Mouse (Mus musculus) testis, adult 2 months (tissue): ENCODE data around the gene Vmp1. TPM values are rescaled to one million over a fixed set of nuclear protein-coding genes. Genes with fewer than 3 reads are reported as not detected.

ENCODE experiments used
- H3K27ac ChIP-seq: fragments of 200-500 bp; 2 replicates; pipeline ENCODE4 v1.5.1; 2012; ENCODE audit warnings: low read depth, low read length; ENCODE audit not compliant: control insufficient read depth, insufficient read depth
- H3K27me3 ChIP-seq: fragments of 200-500 bp; 2 replicates; pipeline ENCODE4 v1.6.1; 2012; ENCODE audit warnings: mild to moderate bottlenecking, low read length, moderate library complexity; ENCODE audit not compliant: control insufficient read depth, insufficient read depth
- H3K36me3 ChIP-seq: fragments of 200-500 bp; 2 replicates; pipeline ENCODE4 v1.6.1; 2012; ENCODE audit warnings: mild to moderate bottlenecking, low read length; ENCODE audit not compliant: control insufficient read depth, insufficient read depth
- H3K4me1 ChIP-seq: fragments of 200-500 bp; 2 replicates; pipeline ENCODE4 v1.6.1; 2012; ENCODE audit warnings: low read length; ENCODE audit not compliant: control insufficient read depth, insufficient read depth
- H3K4me3 ChIP-seq: fragments of 200-500 bp; 2 replicates; pipeline ENCODE4 v1.5.1; 2012; ENCODE audit warnings: low read depth, mild to moderate bottlenecking, low read length, moderate library complexity, mixed read lengths; ENCODE audit not compliant: control insufficient read depth
- CTCF ChIP-seq: fragments of 200-500 bp; IDR thresholded peaks from 2 replicates; pipeline ENCODE4 v1.5.1; 2012; ENCODE audit warnings: low read depth, mild to moderate bottlenecking, inconsistent platforms, low read length, moderate library complexity; ENCODE audit not compliant: control insufficient read depth, insufficient read depth, insufficient replicate concordance
- POLR2A ChIP-seq: fragments of 200-500 bp; IDR thresholded peaks from 2 replicates; pipeline ENCODE4 v1.6.1; 2012; ENCODE audit warnings: low read depth, mild to moderate bottlenecking, inconsistent platforms, low read length, moderate library complexity; ENCODE audit not compliant: control insufficient read depth
- polyA plus RNA-seq: library from polyadenylated mRNA; depleted of rRNA; stranded (reverse); fragments of >200 nt; gene quantifications from 2 replicates; pipeline ENCODE4 v1.2.3, GENCODE M21; 2012; rRNA removed

Gene Vmp1
- polyA plus RNA-seq, 1 experiment, result 19.0 TPM

- H3K27ac ChIP-seq, result no peak overlapping the region
- no peak overlapping the region for H3K4me3 ChIP-seq
- TF ChIP-seq POLR2A (no peak), CTCF (no peak)
- no peaks in the 10 kb centered on the region for H3K27me3 ChIP-seq
- H3K36me3 ChIP-seq, result peaks cover 1% of the 10 kb centered on the region; the same call in 1 of the 2 replicates
- H3K4me1 ChIP-seq, result peaks cover under 1% of the 10 kb centered on the region; the same call in 1 of the 2 replicates
Observed at GRCm38 (mm10) chr11:86538786-86539185, 144.8 kb downstream of the Vmp1 start.

DNA sequence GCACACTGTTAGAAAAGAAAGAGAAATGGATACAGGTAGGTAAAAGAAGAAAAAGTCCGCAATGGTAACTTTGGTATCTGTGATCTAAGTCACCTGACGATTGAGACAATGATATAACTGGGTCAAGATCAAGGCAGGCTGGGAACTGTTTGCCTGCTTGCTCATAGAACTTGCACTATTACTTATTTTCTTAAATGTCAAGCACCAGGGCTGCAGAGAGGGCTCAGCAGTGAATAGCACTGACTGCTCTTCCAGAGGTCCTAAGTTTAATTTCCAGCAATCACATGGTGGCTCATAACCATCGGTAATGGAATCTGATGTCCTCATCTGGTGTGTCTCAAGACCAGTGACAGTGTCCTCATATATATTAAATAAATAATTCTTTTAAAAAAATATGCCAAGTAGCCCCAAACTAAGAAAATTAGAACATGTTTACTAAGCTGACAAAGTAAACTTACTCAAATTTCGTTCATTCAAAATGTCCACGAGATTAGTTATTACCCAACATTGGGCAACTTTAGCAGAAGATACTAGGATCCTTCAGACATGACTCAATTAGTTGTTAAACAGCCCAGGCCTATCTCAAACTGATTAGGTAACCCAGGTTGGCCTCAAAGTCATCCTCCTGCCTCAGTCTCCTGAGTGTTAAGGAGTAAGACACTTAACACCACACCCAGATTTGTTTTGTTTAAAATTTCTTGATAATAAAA, 149.3 kb downstream of the Vmp1 start:
- H3K4me1 ChIP-seq, result no peaks in the 10 kb centered on the region
- H3K27ac ChIP-seq, result no peak overlapping the region
- no peaks in the 10 kb centered on the region for H3K27me3 ChIP-seq
- H3K36me3 ChIP-seq, result peaks cover 1% of the 10 kb centered on the region; the same call in 1 of the 2 replicates
- no peak overlapping the region for H3K4me3 ChIP-seq
- no peak for TF ChIP-seq POLR2A
- TF ChIP-seq CTCF, result no peak

Other genes starting within 250 kb of the Vmp1 start
- gene Rnft1, start 199.2 kb downstream of the Vmp1 start, polyA plus RNA-seq, result 24.6 and 25.1 TPM in 2 replicates
- 4.1 and 4.4 TPM in 2 replicates for gene Rps6kb1, start 139.0 kb downstream of the Vmp1 start, polyA plus RNA-seq
- gene Tubd1, start 138.8 kb downstream of the Vmp1 start, polyA plus RNA-seq, result 15.5 and 18.3 TPM in 2 replicates
- 3.1 and 3.4 TPM in 2 replicates for gene Ptrh2, start 149 bp upstream of the Vmp1 start, polyA plus RNA-seq
- 32.3 and 38.1 TPM in 2 replicates for gene Cltc, start 73.7 kb upstream of the Vmp1 start, polyA plus RNA-seq
- 24.1 and 30.2 TPM in 2 replicates for gene Dhx40, start 123.9 kb upstream of the Vmp1 start, polyA plus RNA-seq